Mouse (Mus musculus) natural killer cell, adult 2 months (primary cell): ENCODE measurements around the gene AL607142.1.

Experiments used
- DNase-seq, 2 experiments: peaks; one replicate each; pipeline ENCODE4 v3.0.0; 2022; ENCODE audit warnings: low spot score in 2 of 2

The AL607142.1 gene

DNA sequence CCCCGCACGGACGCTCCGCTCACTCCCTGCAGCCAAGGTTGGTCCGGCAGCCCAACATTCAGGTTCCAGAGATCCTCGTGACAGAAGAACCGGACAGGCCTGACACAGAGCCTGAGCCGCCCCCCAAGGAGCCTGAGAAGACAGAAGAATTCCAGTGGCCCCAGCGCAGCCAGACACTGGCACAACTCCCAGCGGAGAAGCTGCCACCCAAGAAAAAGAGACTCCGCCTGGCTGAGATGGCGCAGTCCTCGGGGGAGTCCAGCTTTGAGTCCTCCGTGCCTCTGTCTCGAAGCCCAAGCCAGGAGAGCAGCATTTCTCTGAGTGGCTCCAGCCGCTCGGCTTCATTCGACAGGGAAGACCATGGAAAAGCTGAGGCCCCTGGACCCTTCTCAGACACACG lies 32.1 kb downstream of the AL607142.1 start:
- no peak for DNase-seq

- DNase-seq, result no peak
Measured at GRCm38 (mm10) chr4:120101186-120101585, 36.4 kb downstream of the AL607142.1 start.

GRCm38 (mm10) chr4:120104599-120104998 lies 39.8 kb downstream of the AL607142.1 start:
- DNase-seq, result peak; percentile 18 to 56

DNA sequence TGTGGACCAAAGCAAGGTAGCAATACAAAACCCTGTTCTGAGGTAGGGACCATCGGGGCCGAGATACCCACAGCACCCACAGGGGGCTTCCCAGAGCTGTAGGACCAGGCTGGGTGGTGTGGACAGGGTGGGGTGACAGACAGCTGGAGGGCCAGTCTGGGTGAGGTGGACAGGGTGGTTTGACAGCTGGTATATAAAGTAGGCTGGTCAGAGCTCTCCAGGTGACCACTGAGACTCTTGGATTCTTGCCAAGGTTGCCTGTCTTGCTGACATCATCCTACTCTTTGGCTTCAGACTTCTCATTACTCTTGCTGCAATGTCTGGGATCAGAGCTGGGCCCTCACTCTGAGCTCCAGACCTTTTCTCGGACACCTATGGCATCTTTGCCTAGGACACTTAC lies 41.6 kb downstream of the AL607142.1 start:
- no peak for DNase-seq

- no peak for DNase-seq
Measured at GRCm38 (mm10) chr4:120107787-120108186, 43.0 kb downstream of the AL607142.1 start.

DNA sequence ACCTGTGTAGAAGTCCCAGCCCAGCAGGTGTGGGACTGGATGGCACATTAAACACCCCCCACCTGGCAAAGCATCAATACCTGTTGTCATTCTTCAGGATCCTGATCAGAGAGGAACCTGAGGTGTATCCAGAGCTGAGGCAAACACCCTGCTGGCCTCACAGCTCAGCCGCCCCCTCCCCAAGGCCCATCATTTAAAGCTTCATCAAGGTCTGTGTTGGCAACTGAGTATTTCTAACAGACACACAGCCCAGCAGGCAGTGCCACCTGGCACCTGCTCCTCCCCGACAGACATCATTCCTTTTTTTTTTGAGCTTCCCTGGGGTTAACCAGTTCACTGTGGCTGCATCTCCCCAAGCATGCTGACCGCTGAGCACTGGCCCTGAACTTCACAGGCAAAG lies 50.7 kb downstream of the AL607142.1 start:
- DNase-seq, result no peak

DNA sequence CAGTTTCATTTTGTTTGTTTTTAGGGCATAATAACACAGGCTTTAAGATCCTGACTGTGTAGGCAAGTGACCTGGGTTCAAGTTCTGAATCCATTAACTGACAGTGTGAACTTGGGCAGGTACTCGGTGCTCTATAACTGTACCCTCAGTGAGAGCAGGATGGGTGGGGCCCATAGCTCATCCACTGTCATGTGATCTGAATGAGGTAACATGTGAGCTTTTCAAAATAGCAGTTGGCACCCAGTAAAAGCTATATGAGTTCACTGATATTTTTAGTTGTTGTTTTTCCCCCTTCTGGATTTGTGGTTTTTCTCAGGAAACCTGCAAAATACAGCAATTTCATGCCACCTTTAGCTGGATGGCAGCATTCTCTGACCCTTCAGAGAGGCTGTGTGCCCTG lies 51.5 kb downstream of the AL607142.1 start:
- DNase-seq, result no peak

- DNase-seq, result peak in 1 of 2 experiments; percentile 26
Measured at GRCm38 (mm10) chr4:120120276-120120675, 55.5 kb downstream of the AL607142.1 start.

- DNase-seq, result no peak
Measured at GRCm38 (mm10) chr4:120124656-120125055, 59.9 kb downstream of the AL607142.1 start.

GRCm38 (mm10) chr4:120126047-120126446 lies 61.3 kb downstream of the AL607142.1 start:
- no peak for DNase-seq

DNA sequence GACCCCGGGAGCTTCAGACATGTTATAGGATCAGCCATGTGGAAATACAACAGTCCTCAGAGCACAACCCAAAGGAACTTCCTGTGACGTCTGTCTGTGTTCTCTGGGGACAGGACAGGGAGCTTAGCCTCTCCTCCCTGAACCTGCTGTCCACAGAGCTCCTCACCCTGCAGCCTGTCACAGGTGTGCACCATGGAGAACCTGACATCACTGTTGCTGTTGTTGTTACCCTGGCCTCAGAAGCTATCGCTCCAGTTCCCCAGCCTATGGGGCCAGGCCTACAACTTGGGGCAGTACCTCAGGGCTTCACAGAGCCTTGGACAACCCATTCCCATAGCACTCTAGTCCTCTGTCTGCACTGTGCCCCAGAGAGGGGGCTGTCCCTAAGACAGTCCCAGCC lies 62.5 kb downstream of the AL607142.1 start:
- no peak for DNase-seq

DNA sequence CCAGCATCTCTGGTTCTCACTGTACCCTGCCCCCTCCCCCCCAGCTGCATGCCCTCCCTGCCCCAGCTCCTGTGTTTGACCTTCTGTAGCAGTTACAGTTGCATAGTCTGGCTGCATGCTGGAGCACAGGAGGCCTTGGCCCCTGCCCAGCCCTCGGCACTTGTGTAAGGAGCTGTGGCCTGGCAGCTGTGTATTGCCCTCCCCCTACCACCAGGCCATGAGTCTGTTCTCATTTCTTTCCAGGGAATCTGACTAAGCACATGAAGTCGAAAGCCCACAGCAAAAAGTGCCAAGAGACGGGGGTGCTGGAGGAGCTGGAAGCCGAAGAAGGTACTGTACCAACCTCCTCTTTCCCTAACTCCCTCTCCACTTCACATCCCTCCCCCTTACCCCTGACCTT lies 63.2 kb downstream of the AL607142.1 start:
- DNase-seq, result no peak

GRCm38 (mm10) chr4:120129233-120129885 lies 64.6 kb downstream of the AL607142.1 start:
- DNase-seq, result peak; percentile 7 to 29

DNA sequence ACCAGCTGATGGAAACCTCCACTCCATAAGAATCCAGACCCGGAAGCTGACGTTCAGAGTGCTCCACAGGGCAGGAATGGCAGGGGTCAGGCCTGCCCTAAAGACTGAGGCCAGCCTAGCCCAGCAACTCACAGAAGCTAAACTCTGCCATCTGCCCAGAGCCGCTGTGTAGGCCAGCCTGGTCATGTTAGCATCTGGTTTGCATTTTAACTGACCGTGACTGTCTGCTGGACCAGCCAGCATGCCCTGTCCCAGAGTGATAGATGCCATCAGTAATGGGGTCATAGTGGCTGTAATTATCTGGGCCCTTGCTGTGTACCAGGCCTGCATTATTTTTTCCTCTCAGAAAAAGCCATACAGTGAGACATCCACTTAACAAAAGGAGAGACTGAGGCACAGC lies 66.1 kb downstream of the AL607142.1 start:
- DNase-seq, result no peak

- DNase-seq, result no peak
Measured at GRCm38 (mm10) chr4:120131441-120132220, 66.8 kb downstream of the AL607142.1 start.

DNA sequence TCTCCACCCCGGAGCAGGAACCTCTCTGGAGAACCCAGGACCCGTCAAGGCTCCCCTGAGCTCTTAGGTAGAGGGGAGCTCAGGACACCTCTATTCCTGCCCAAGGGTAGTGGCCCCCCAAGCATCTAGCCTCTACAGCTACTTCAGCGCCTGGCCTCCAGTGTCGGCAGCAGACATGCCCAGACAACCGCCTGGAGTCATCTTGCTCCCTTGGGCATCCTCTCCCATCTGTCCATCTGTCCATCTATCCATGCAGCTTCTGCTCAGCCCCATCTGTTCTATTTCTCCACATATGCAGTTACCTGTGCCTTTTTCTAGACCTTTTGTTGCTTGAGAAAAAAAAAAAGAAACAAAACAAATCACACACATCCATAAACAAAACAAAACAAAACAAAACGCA lies 69.4 kb downstream of the AL607142.1 start:
- DNase-seq, result no peak

GRCm38 (mm10) chr4:120141810-120142209 lies 77.0 kb downstream of the AL607142.1 start:
- no peak for DNase-seq

- no peak for DNase-seq
Measured at GRCm38 (mm10) chr4:120142905-120143304, 78.1 kb downstream of the AL607142.1 start.
